Mouse (Mus musculus) gastrocnemius, adult 8-10 months (tissue): Measurements from ENCODE around the gene Slc35f4. TPM values are rescaled to one million over a fixed set of nuclear protein-coding genes. Genes with fewer than 3 reads are reported as not detected.
"Not testable (repeated sequence)": the region's sequence is repeated elsewhere in the genome, so short reads cannot be mapped to it uniquely, and the experiment has no call there.

Experiments used
- DNase-seq, 2 experiments: peaks; one replicate each; pipeline ENCODE4 v3.0.0; 2022; ENCODE audit warnings: low spot score in 2 of 2
- microRNA-seq: library from miRNA; unstranded; fragments of <30 nt; microRNA quantifications from one replicate; pipeline ENCODE4 v1.2.0, GENCODE M21; 2022
- total RNA-seq, 4 experiments: library from RNA; stranded (reverse); gene quantifications; 2 replicates each; pipeline ENCODE4 v1.2.4; 2022

The Slc35f4 gene
- total RNA-seq, 4 experiments from 2014 or later, result not detected

DNA sequence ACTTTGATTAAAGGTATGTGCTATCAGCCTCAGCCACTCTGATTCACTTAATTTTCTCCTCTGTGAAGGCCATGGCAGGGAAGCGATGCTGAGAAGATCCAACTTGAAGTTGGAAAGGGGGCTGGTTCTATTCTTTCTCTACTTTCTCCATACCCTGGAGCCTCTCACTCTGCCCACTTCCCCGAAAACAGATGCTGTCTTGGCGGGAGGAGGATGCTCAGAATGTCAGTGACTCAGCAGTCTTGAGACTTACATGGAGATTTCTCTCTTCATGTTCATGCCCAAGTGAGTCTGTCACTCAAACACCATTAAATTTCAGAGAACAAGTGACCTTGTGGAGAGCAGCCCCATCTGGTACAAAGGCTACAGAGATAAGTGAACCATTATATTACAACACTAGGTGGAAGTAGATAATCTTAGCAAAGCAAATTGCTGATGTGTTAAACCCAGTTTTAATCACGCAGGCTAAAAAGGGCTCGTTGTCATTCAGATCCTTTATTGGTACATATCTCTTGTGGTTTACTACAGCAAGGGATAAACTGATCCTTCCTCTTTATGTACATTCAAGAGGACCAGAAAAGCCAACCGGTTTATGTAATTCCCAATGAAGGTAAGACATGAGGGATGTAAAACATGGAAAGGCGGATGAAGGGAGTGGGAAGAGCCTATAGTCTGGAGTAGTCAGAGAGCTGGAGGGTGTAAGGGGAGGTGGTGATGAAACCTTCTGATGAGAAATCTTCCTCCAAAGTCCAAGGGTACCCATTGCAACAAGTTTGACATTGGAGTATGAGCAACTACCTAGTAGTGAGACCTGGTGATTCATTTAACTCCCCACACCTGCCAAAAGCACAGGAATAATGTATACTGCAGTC is 241.8 kb downstream of the Slc35f4 start:
- no peak for DNase-seq

DNA sequence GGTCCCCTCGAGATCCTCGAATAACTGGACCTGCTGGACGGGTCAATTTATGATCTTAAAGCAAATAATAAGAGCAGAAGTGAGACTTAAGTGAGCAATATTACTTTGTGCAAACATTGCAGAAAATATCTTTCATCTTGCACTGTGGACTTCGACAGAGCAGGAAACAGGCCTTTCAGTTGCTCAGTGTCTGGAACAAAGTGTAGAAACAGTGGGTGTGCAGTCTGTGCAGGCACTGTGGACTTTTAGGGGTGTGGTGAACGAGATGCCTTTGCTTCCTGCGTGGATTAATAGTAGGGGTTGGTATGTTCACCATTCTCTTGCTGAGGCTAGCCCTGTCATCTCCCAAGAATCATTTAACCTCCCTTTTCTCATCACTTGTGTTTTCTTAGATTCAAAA is 247.0 kb downstream of the Slc35f4 start:
- no peak for DNase-seq

DNA sequence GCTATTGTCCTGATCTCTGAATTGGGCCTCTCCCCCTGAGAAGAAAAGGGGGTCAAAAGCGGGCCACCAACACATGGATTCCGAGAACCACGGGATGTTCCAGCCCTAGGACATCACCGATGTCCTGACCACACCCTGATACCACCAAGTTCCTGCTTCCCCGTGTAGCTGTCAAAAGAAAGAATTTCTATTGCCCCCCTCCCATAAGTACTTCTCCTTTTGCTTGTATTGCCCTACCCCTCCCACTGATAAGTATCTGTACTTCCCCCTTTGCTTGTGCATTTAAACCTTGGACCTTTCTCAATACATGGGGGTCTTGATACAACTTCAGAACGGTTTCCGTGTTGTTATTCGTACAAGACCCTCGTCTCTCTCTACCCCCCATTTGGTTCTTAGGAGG is 247.4 kb downstream of the Slc35f4 start:
- DNase-seq, result not testable (repeated sequence)

DNA sequence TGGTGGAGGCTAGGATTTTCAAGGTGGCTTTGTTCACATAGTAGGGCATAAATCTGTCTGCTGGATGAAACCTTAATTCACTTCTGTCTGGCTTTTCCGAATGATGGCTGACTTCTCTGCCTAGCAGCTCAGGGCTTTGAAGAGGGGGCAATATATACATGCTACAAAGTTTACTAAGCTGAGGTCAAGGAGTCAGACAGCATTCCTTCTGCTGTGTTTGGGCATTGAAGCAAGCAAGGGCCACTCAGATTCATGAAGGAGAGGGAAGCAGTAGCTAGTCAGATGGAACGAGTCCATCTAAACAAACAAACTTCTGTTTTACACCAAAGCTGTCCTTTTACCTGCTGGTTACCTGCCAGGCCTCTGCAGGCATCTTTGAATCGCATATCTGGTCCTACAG is 248.2 kb downstream of the Slc35f4 start:
- no peak for DNase-seq

DNA sequence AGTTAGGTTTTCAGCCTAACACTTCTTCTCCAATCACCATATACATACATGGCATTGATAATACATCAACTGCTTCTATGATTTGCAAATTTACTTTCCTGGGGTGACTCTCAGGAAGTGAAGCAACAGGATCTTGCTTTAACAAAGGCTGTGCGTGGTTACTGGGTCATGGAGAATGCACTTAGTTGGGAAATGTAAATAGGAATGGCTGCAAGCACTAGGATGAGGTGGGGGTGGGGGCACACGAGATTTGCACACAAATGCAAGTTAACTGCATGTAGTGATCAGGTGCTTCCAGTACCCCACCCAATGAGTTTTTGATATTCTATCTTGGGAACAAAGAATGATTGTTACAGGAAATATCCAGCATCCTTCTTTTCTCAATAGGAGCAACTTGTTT is 250.5 kb downstream of the Slc35f4 start:
- no peak for DNase-seq

DNA sequence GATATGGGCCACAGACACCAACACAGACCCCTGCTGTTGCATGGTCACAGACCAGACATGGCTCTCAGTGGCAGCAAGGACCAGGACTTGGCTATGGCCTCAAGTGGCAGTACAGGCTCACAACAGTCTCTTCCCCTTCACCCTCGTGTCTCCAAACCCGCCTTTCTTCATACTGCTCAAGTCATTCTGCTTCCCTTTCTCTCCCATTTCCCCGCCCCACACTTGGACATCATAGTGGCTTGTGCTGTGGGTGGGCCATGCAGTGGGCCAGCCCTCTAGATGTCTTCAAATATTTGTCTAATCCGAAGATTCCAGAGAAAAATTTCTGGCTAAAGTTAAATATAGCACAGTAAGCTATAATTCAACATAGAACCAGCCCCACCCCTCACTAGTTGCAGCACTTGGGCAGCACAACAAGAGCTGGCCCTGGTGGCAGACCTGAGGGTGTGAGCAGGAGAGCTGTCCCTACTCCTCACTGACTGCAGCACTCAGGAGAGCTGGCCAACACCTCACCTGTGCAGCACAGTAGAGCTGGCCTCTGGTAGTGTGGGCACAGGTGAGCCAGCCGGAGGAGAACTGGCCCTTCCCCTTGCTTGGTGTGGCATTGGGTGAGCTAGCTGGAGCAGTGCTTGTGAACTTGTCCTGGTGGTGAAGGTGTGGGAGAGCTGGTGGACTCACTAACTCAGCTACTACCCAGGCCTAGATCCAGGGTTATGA is 260.4 kb downstream of the Slc35f4 start:
- no peak for DNase-seq

Small RNA genes within 50 kb of the gene (microRNA-seq; reads per million reads assigned to microRNA genes)
- not detected for gene Gm22949
